Mouse (Mus musculus) right cerebral cortex, adult 18-20 months (tissue): Measurements from ENCODE around the gene Pcp4l1.
A peak's percentile ranks its signal among the peaks of the same experiment; 100 is the strongest.
"Not testable (repeated sequence)": the region's sequence is repeated elsewhere in the genome, so short reads cannot be mapped to it uniquely, and the experiment has no call there.

ENCODE experiments used
- DNase-seq: peaks from one replicate; pipeline ENCODE4 v3.0.0; 2022; ENCODE audit warnings: mixed read lengths

The Pcp4l1 gene

GRCm38 (mm10) chr1:171195887-171196397, at the start of gene Pcp4l1:
Gene Pcp4l1 (minus strand): TSS chr1:171196268.
- DNase-seq = peak; percentile 77

GRCm38 (mm10) chr1:171245353-171245752, 49.3 kb upstream of the Pcp4l1 start:
- no peak for DNase-seq

- DNase-seq = not testable (repeated sequence)
Measured at GRCm38 (mm10) chr1:171241952-171242351, 45.9 kb upstream of the Pcp4l1 start.

- DNase-seq = no peak
Measured at GRCm38 (mm10) chr1:171240911-171241310, 44.8 kb upstream of the Pcp4l1 start.

- DNase-seq = no peak
Measured at GRCm38 (mm10) chr1:171239992-171240744, 44.1 kb upstream of the Pcp4l1 start.

- DNase-seq = no peak
Measured at GRCm38 (mm10) chr1:171238463-171238862, 42.4 kb upstream of the Pcp4l1 start.

- no peak for DNase-seq
Measured at GRCm38 (mm10) chr1:171237438-171237837, 41.4 kb upstream of the Pcp4l1 start.

GRCm38 (mm10) chr1:171235791-171236190, 39.7 kb upstream of the Pcp4l1 start:
- DNase-seq = no peak

- DNase-seq = no peak
Measured at GRCm38 (mm10) chr1:171234538-171234937, 38.5 kb upstream of the Pcp4l1 start.

GRCm38 (mm10) chr1:171234126-171234525, 38.1 kb upstream of the Pcp4l1 start, which contains the start of gene Fcer1g:
Gene Fcer1g (minus strand): TSS chr1:171234365.
- DNase-seq = no peak

GRCm38 (mm10) chr1:171232800-171233730, 37.0 kb upstream of the Pcp4l1 start:
- DNase-seq = no peak

- no peak for DNase-seq
Measured at GRCm38 (mm10) chr1:171232348-171232747, 36.3 kb upstream of the Pcp4l1 start.

GRCm38 (mm10) chr1:171231844-171232243, 35.8 kb upstream of the Pcp4l1 start:
- DNase-seq = no peak

GRCm38 (mm10) chr1:171230215-171230614, 34.1 kb upstream of the Pcp4l1 start:
- DNase-seq = no peak

GRCm38 (mm10) chr1:171229750-171230149, 33.7 kb upstream of the Pcp4l1 start:
- no peak for DNase-seq

GRCm38 (mm10) chr1:171227879-171228278, 31.8 kb upstream of the Pcp4l1 start:
- DNase-seq = no peak

- no peak for DNase-seq
Measured at GRCm38 (mm10) chr1:171226780-171227179, 30.7 kb upstream of the Pcp4l1 start.

GRCm38 (mm10) chr1:171224857-171225256, 28.8 kb upstream of the Pcp4l1 start, which contains the start of gene Apoa2:
Gene Apoa2 (plus strand): TSS chr1:171225054.
- DNase-seq = no peak

GRCm38 (mm10) chr1:171223796-171224195, 27.7 kb upstream of the Pcp4l1 start:
- DNase-seq = no peak

GRCm38 (mm10) chr1:171223168-171223567, 27.1 kb upstream of the Pcp4l1 start:
- DNase-seq = no peak

GRCm38 (mm10) chr1:171222238-171223155, 26.4 kb upstream of the Pcp4l1 start, which contains the start of gene Tomm40l:
Gene Tomm40l (minus strand): TSS chr1:171222514.
- peak; percentile 98 for DNase-seq
